Mouse (Mus musculus): ENCODE results near the gene Dock4.

- TF ChIP-seq NELFE (IDR thresholded peaks at IDR 0.05; ENCODE audit: low read depth, low read length) (no peak), RCOR1 (conservative IDR thresholded peaks at IDR 0.05; ENCODE audit: low read depth, low read length) (no peak), EP300 (IDR thresholded peaks at IDR 0.05; ENCODE audit: low read length) (no peak), CTCF (conservative IDR thresholded peaks at IDR 0.05 in 1 of 2, IDR thresholded peaks at IDR 0.05 in 1 of 2; ENCODE audit: low read depth in 2 of 2, low read length in 2 of 2) (no peak)
Measured at GRCm38 (mm10) chr12:40552201-40552600, 106.4 kb downstream of the Dock4 start.

Measured in CH12.LX (cell line).